Mouse (Mus musculus) heart, embryonic 14.5 days (tissue): ENCODE measurements around the gene Fgfr2. TPM values are rescaled to one million over a fixed set of nuclear protein-coding genes. Genes with fewer than 3 reads are reported as not detected.

Source experiments
- ATAC-seq: fragments of 200-750 bp; cut with Nextera tagmentation; 2 replicates; pipeline ENCODE4 v1.8.0; 2017; ENCODE audit warnings: low read depth, moderate TSS enrichment; ENCODE audit not compliant: insufficient number of reproducible peaks, insufficient read depth, low FRiP score
- H3K27ac ChIP-seq, 2 experiments: fragments of 200-500 bp in 1 of 2; fragments of 300-500 bp in 1 of 2; sonication (generic) in 1 of 2; replicated peaks in 1 of 2; 2 replicates each; pipeline ENCODE4 v1.5.1; 2012 to 2014; ENCODE audit warnings: low read depth in 2 of 2, low read length in 2 of 2, control low read depth in 1 of 2, mild to moderate bottlenecking in 1 of 2, mixed read lengths in 1 of 2; ENCODE audit not compliant: control insufficient read depth in 1 of 2, insufficient read depth in 1 of 2
- H3K27me3 ChIP-seq: fragments of 300-500 bp; sonication (generic); 2 replicates; pipeline ENCODE4 v1.6.1; 2014; ENCODE audit warnings: mild to moderate bottlenecking, low read length, control low read depth; ENCODE audit not compliant: control insufficient read depth, insufficient read depth
- H3K36me3 ChIP-seq: fragments of 300-500 bp; sonication (generic); 2 replicates; pipeline ENCODE4 v1.6.1; 2014; ENCODE audit warnings: mild to moderate bottlenecking, control low read depth, low read length, mixed read lengths; ENCODE audit not compliant: control insufficient read depth, insufficient read depth
- H3K4me1 ChIP-seq, 2 experiments: fragments of 200-500 bp in 1 of 2; fragments of 300-500 bp in 1 of 2; sonication (generic) in 1 of 2; 2 replicates each; pipeline ENCODE4 v1.6.1; 2012 to 2014; ENCODE audit warnings: low read length in 2 of 2, control low read depth in 1 of 2, mixed read lengths in 1 of 2; ENCODE audit not compliant: control insufficient read depth in 2 of 2, insufficient read depth in 2 of 2
- H3K4me2 ChIP-seq: fragments of 300-500 bp; sonication (generic); 2 replicates; pipeline ENCODE4 v1.6.1; 2014; ENCODE audit warnings: mild to moderate bottlenecking, low read length
- H3K4me3 ChIP-seq, 2 experiments: fragments of 200-500 bp in 1 of 2; fragments of 300-500 bp in 1 of 2; sonication (generic) in 1 of 2; 2 replicates each; pipeline ENCODE4 v1.5.1; 2012 to 2014; ENCODE audit warnings: low read length in 2 of 2, mild to moderate bottlenecking in 2 of 2, control low read depth in 1 of 2, low read depth in 1 of 2, moderate library complexity in 1 of 2; ENCODE audit not compliant: control insufficient read depth in 1 of 2, insufficient read depth in 1 of 2
- H3K9ac ChIP-seq: fragments of 300-500 bp; sonication (generic); 2 replicates; pipeline ENCODE4 v1.6.1; 2014; ENCODE audit warnings: mild to moderate bottlenecking, low read length
- H3K9me3 ChIP-seq: fragments of 300-500 bp; sonication (generic); 2 replicates; pipeline ENCODE4 v1.6.1; 2016; ENCODE audit warnings: low read length, control low read depth; ENCODE audit not compliant: control insufficient read depth
- WGBS: fragments of 180-500 bp; shearing (Covaris S2); extraction: QIAGEN DNeasy Blood & Tissue Kit; methylation state at CpG from one replicate; pipeline ENCODE4 v1.1.7; 2014; 5-methylcytosine and 5-hydroxymethylcytosine counted together
- polyA plus RNA-seq: library from polyadenylated mRNA; unstranded; fragments of >200 nt; fragmentation: Nextera tagmentation; extraction: Ambion mirVana; gene quantifications from 2 replicates; pipeline ENCODE4 v1.2.1, GENCODE M21; 2014

Gene Fgfr2
- polyA plus RNA-seq, 1 experiment from 2014 or later: 22.4 TPM

DNA sequence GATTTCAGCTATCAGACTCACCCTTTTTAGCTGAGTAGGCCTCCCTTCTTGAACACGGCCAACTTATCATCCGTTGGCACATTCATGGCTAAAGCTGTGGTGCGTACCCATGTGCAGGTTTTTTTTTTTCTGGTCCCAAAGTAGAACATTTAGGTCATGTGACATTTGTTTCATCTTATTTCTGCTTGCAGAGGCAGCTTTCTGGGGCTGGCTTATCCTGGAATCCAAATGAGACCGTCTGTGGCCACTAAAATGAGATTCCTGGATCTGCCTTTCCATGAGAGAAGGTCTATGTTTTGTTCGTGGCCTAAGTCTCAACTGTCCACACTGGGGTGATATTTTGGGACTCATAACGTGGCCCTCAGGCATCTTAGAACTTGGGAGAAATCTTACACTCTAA lies 1311.0 kb downstream of the Fgfr2 start:
- H3K9ac ChIP-seq: no peak overlapping the region
- 59% methylated on average over 6 of the region's 6 CpGs for WGBS

DNA sequence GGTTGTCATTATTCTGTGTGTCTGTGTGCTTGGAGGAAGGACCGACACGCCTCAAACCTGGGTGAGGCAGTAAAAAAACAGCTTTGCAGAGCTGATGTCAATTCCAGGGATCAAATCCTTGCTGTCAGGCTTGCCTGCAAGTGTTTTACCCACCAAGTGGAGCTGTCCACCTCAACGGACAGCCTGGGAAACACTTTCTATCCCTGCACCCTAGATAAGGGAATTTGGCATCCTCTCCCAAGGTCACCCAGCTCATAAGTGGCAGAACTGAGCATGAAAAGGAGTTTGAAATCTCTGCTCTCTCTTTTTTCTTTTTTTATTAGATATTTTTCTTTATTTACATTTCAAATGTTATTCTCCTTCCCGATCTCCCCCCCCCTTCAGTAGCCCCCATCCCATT lies 1312.2 kb downstream of the Fgfr2 start:
- Histone ChIP-seq H3K4me3 (no peak overlapping the region), H3K36me3 (no peaks in the 10 kb centered on the region), H3K4me1 (no peaks in the 10 kb centered on the region; a peak in 1 of 4 replicates), H3K27me3 (no peaks in the 10 kb centered on the region), H3K9me3 (no peaks in the 10 kb centered on the region), H3K27ac (no peak overlapping the region), H3K4me2 (no peak overlapping the region), H3K9ac (no peak overlapping the region)
- ATAC-seq: no peak
- 55% methylated on average over 4 of the region's 4 CpGs for WGBS

More for the DNA sequence above, 1311.0 kb downstream of the Fgfr2 start:
- H3K9me3 ChIP-seq: no peaks in the 10 kb centered on the region
- H3K27ac ChIP-seq: no peak overlapping the region
- no peak for ATAC-seq
- H3K4me2 ChIP-seq: no peak overlapping the region
- H3K4me3 ChIP-seq: no peak overlapping the region
- H3K27me3 ChIP-seq: no peaks in the 10 kb centered on the region
- H3K4me1 ChIP-seq: no peaks in the 10 kb centered on the region; a peak in 1 of 4 replicates
- H3K36me3 ChIP-seq: no peaks in the 10 kb centered on the region

DNA sequence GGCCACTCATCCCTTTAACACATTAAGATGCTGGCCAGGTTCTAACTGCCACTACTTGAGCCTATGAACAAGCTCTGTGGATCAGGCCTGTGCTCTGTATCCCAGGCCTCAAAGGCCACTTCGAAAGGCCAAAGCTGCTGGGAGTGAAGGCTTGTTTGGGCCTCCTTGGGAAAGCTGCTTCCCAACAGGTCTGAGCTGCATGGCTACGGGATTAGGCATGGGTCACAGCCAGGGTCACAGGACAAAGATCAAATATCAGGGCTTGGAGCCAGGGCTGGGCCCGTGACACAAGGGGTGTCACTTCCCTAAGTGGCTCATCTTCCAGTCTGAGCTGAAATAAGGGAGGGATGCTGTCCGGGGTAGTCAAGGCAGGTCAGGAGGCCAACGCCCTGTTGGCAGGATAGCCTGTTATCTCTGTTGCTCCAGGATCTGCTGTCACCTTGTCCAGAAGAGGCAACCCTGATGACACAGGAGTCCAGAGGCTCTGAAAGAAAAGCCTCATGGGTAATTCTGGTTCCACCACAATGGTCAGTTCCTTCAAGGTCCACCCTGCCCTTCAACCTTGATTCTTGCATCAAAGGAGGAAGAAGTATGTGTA lies 1313.5 kb downstream of the Fgfr2 start:
- no peak for ATAC-seq
- WGBS: 39% methylated on average over 5 of the region's 5 CpGs
- Histone ChIP-seq H3K36me3 (no peaks in the 10 kb centered on the region), H3K4me2 (no peak overlapping the region), H3K4me3 (no peak overlapping the region), H3K27ac (no peak overlapping the region), H3K9me3 (no peaks in the 10 kb centered on the region), H3K9ac (no peak overlapping the region), H3K4me1 (no peaks in the 10 kb centered on the region; a peak in 1 of 4 replicates), H3K27me3 (no peaks in the 10 kb centered on the region)

DNA sequence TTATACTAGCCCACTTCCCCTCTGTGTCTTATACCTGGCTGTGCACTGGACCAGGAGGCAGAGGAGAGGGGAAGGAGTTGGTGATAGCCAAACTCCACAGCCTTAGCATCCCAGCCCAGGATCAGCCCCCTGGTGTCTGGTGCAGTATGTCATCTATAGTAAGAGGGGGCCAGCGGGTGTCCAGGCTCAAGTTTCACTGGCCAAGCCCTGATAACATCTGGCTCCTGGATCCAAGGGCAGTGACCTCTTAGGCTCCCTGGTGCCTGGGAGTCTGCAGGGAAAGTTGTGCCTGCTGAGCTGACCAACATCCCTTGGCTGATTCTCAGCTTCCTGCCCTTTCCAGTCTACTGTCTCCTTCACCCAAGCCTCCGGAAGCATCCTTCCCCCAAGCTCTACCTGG lies 1315.9 kb downstream of the Fgfr2 start:
- Histone ChIP-seq H3K9ac (no peak overlapping the region), H3K27me3 (no peaks in the 10 kb centered on the region), H3K36me3 (no peaks in the 10 kb centered on the region), H3K4me2 (no peak overlapping the region), H3K9me3 (no peaks in the 10 kb centered on the region), H3K4me1 (no peaks in the 10 kb centered on the region), H3K27ac (no peak overlapping the region), H3K4me3 (no peak overlapping the region)
- WGBS: 16% methylated on average over 2 of the region's 2 CpGs
- no peak for ATAC-seq

DNA sequence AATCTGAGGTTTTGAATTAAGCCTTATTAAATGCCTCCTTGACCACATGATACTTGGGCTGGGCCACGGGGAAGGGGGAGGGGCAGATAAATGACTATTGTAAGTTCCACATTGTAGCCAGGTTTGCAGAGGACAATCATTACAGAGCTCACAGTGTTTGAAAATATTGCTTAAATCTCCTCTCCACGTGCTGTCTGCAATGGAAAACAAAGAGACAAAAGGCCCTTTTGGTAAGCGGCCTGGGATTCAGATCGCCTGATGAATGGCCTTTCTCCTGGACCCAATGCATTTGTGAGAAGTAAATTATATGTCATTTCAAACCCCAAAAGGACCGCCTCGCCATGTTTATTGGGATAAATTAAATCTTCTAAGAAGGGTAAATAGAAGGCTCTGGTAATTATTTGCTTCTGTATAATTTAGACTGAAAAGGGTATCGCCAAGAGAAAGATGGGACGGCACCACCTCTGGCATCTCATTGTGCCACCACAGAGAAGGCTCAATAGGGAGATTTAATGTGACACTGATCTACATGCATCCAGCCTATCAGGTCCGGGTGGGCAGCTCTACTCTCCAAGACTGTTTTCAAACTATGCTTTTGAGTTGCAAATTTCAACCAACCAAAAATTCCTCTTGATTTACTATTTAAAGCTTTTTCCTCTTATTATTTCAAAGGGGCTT lies 1317.5 kb downstream of the Fgfr2 start:
- Histone ChIP-seq H3K9me3 (no peaks in the 10 kb centered on the region), H3K4me1 (no peaks in the 10 kb centered on the region), H3K4me3 (no peak overlapping the region), H3K27ac (no peak overlapping the region), H3K36me3 (no peaks in the 10 kb centered on the region), H3K4me2 (no peak overlapping the region), H3K27me3 (no peaks in the 10 kb centered on the region), H3K9ac (no peak overlapping the region)
- 75% methylated on average over 9 of the region's 9 CpGs for WGBS
- ATAC-seq: no peak

DNA sequence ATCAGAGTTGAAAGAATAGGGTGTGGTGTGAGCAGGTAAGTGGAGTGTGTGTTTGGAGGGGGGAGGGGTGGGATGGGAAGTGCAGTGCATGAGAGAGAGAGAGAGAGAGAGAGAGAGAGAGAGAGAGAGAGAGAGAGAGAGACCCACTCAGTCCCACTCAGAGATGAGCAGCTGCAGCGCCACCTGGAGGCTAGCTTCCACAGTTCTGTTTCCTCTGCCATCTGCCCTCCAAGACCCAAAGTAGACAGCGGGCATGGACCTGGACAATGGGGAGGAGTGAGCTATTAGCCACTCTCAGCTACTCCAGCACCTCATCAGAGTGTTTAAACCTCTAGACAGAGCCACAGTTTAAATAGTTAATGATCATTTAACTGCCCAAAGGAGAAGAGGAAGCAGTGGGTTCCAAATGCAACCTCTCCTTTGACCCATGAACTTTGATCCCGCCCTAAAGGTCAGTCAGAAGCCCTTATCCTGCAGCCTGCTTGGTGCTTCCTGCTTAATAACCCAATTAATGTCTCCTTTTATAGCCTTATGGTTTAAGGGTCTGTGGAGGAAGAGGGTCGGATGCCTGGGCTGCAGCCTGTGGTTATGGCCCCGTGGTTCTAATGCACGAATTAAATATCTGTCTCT lies 1322.6 kb downstream of the Fgfr2 start:
- H3K4me3 ChIP-seq: no peak overlapping the region
- WGBS: 73% methylated on average over 6 of the region's 6 CpGs
- H3K36me3 ChIP-seq: no peaks in the 10 kb centered on the region
- no peak for ATAC-seq
- H3K27me3 ChIP-seq: no peaks in the 10 kb centered on the region
- no peak overlapping the region for H3K9ac ChIP-seq
- no peak overlapping the region for H3K27ac ChIP-seq
- H3K9me3 ChIP-seq: no peaks in the 10 kb centered on the region
- H3K4me1 ChIP-seq: no peaks in the 10 kb centered on the region
- H3K4me2 ChIP-seq: no peak overlapping the region

DNA sequence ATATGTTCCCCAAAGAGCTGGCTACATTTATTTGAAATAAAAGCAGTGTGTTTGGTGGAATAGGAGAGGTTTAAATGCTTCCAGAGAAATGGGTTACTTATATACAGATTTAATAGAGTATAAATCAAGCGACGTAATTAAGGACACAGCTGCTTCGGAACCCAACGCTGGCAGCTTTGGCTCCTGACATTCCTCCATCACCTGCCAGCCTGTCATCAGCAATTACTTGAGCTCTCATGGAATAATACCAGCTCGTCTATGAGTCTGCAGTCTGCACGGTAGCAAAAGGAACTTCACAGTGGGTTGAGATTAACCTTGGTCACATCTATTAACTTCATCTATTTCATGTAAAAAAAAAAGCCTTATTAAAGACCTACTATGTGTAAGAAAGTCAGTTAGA lies 1326.0 kb downstream of the Fgfr2 start:
- no peak overlapping the region for H3K4me3 ChIP-seq
- H3K9me3 ChIP-seq: no peaks in the 10 kb centered on the region
- H3K36me3 ChIP-seq: no peaks in the 10 kb centered on the region
- H3K9ac ChIP-seq: no peak overlapping the region
- no peak overlapping the region for H3K27ac ChIP-seq
- no peak overlapping the region for H3K4me2 ChIP-seq
- WGBS: 44% methylated on average over 6 of the region's 6 CpGs
- no peaks in the 10 kb centered on the region for H3K27me3 ChIP-seq
- no peak for ATAC-seq
- H3K4me1 ChIP-seq: no peaks in the 10 kb centered on the region
